Mouse (Mus musculus) midbrain, postnatal 0 days (tissue): ENCODE measurements at regions not wholly inside any gene's neighbourhood (a gene's known extent, or its start where the extent isn't known, plus 50 kb on each side); places are given as distances from the start of the nearest gene placed in this dataset.

Source experiments
- ATAC-seq: fragments of 200-750 bp; cut with Nextera tagmentation; 2 replicates; pipeline ENCODE4 v1.8.0; 2017; ENCODE audit warnings: moderate number of reproducible peaks, mild to moderate bottlenecking, moderate TSS enrichment, moderate library complexity; ENCODE audit not compliant: low FRiP score
- DNase-seq: peaks from one replicate; pipeline ENCODE4 v3.0.0-alpha.2; 2015; ENCODE audit warnings: low spot score
- H3K27ac ChIP-seq: fragments of 300-500 bp; sonication (generic); 2 replicates; pipeline ENCODE4 v1.5.1; 2014; ENCODE audit warnings: low read depth, mild to moderate bottlenecking, low read length, mixed read lengths
- H3K27me3 ChIP-seq: fragments of 300-500 bp; sonication (generic); 2 replicates; pipeline ENCODE4 v1.6.1; 2014; ENCODE audit warnings: low read length, control low read depth, mixed read lengths; ENCODE audit not compliant: insufficient read depth
- H3K36me3 ChIP-seq: fragments of 300-500 bp; sonication (generic); 2 replicates; pipeline ENCODE4 v1.6.1; 2014; ENCODE audit warnings: low read length, control low read depth, mixed read lengths; ENCODE audit not compliant: insufficient read depth
- H3K4me1 ChIP-seq: fragments of 300-500 bp; sonication (generic); 2 replicates; pipeline ENCODE4 v1.6.1; 2014; ENCODE audit warnings: mild to moderate bottlenecking, control low read depth, antibody characterized with exemption, low read length, mixed read lengths; ENCODE audit not compliant: insufficient read depth
- H3K4me2 ChIP-seq: fragments of 300-500 bp; sonication (generic); 2 replicates; pipeline ENCODE4 v1.6.1; 2014; ENCODE audit warnings: low read depth, mild to moderate bottlenecking, low read length, mixed read lengths; ENCODE audit not compliant: poor library complexity, severe bottlenecking
- H3K4me3 ChIP-seq: fragments of 300-500 bp; sonication (generic); 2 replicates; pipeline ENCODE4 v1.5.1; 2014; ENCODE audit warnings: low read depth, mild to moderate bottlenecking, low read length, moderate library complexity
- H3K9ac ChIP-seq: fragments of 300-500 bp; sonication (generic); replicated peaks from 2 replicates; pipeline ENCODE4 v1.6.1; 2014; ENCODE audit warnings: mild to moderate bottlenecking, low read length, moderate library complexity, mixed read lengths; ENCODE audit not compliant: poor library complexity, severe bottlenecking
- H3K9me3 ChIP-seq: fragments of 300-500 bp; sonication (generic); 2 replicates; pipeline ENCODE4 v1.6.1; 2016; ENCODE audit warnings: low read length, control low read depth
- CTCF ChIP-seq: IDR thresholded peaks from 2 replicates; pipeline ENCODE4 v1.5.1; 2016; ENCODE audit warnings: antibody characterized with exemption, mild to moderate bottlenecking
- WGBS: fragments of 180-500 bp; shearing (Covaris S2); extraction: QIAGEN DNeasy Blood & Tissue Kit; methylation state at CpG from one replicate; pipeline ENCODE4 v1.1.7; 2014; 5-methylcytosine and 5-hydroxymethylcytosine counted together

DNA sequence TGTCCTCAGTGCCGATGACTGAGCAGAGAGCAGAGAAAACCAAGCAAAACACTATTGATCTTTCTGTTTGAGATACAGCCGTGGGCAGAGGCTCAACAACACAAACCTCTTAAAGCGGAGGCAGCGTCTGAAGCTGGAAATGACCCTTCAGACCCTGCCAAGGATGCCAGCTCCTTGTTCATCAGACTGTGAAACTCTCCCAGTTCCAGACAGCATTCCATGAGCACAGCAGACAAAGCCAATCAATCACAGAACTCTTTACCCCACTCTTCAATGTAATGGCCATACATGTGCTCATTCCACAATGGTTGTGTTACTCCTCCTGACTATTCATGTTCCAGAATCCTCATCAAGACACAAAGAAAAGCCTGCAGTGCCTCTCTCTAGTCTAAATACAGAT, 73.5 kb downstream of the Tmem114 start:
- H3K36me3 ChIP-seq = no peaks in the 10 kb centered on the region
- H3K4me3 ChIP-seq = no peak overlapping the region
- no peak for TF ChIP-seq CTCF
- H3K27me3 ChIP-seq = no peaks in the 10 kb centered on the region
- DNase-seq (peak; percentile 44), ATAC-seq (no peak)
- no peaks in the 10 kb centered on the region for H3K9me3 ChIP-seq
- H3K9ac ChIP-seq = no peak overlapping the region
- WGBS = 54% methylated on average over 4 of the region's 4 CpGs
- no peak overlapping the region for H3K4me2 ChIP-seq
- no peak overlapping the region for H3K27ac ChIP-seq
- no peaks in the 10 kb centered on the region for H3K4me1 ChIP-seq

DNA sequence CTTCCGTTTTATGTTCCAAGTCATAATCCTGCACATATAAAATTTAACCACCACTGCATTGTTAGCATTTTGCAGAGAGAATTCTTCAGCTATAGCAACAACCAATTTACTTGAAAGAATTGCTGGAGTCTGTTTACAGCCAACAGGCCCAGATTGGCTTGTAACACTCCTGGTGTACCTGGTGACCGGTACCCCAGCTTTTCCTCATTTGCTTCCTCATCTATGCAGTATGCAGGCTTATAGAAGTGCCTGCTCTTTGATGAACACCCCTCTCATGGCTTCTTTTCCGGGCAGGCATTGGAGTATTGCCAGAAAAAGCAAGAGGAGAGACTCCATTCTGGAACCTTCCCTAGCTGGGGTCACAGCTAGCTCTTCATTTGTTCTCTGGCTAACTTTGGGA, 75.8 kb downstream of the Tmem114 start:
- no peak overlapping the region for H3K4me3 ChIP-seq
- H3K4me1 ChIP-seq = no peaks in the 10 kb centered on the region
- H3K4me2 ChIP-seq = no peak overlapping the region
- ATAC-seq (no peak), DNase-seq (no peak)
- H3K9me3 ChIP-seq = no peaks in the 10 kb centered on the region
- no peaks in the 10 kb centered on the region for H3K27me3 ChIP-seq
- WGBS = 68% methylated on average over 3 of the region's 3 CpGs
- H3K9ac ChIP-seq = no peak overlapping the region
- no peak for TF ChIP-seq CTCF
- H3K36me3 ChIP-seq = no peaks in the 10 kb centered on the region
- H3K27ac ChIP-seq = no peak overlapping the region

DNA sequence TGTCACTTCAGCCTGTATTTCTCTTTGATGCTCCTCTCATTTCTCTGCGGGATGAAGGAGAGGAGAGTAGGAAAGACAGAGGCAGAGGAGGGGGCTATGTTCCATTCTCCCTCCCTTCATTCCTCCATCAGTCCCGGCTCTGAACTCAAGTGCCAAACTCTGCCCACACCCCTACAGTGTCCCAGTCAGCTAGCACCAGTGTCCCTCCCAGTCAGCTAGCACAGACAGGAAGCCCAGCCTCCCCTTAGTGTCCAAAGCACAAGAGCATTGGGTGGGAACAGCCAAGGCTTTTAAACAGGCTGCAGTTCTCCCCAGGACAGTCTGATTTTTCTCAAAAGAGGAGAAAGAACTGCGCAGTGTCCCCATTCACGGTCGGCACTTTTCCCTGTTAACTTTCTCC, 76.3 kb downstream of the Tmem114 start:
- Histone ChIP-seq H3K9me3 (no peaks in the 10 kb centered on the region), H3K27ac (no peak overlapping the region), H3K27me3 (no peaks in the 10 kb centered on the region), H3K36me3 (no peaks in the 10 kb centered on the region), H3K4me2 (no peak overlapping the region), H3K4me1 (no peaks in the 10 kb centered on the region), H3K4me3 (no peak overlapping the region), H3K9ac (no peak overlapping the region)
- ATAC-seq (no peak), DNase-seq (no peak)
- no peak for TF ChIP-seq CTCF
- 57% methylated on average over 5 of the region's 5 CpGs for WGBS

DNA sequence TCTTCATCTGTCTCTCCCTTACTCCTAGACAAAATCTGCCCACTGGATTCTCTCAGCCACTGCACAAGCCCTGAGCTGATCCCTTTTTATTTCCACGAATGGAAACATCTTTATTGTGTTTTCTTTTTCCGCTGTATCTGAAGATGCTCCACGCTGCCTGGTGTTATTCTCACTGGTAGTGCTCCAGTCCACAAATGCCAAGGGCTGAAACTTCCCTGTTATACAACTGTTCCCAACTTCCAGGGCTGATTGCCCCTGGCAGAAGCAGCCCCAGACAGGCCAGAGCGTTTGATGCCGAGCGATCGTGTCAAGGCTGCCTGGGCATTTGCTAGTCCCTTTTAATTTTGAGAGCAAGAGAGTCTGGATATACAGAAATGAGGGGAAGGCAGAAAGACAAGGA, 79.7 kb downstream of the Tmem114 start:
- Histone ChIP-seq H3K4me2 (no peak overlapping the region), H3K27me3 (no peaks in the 10 kb centered on the region), H3K36me3 (no peaks in the 10 kb centered on the region), H3K9ac (no peak overlapping the region), H3K9me3 (no peaks in the 10 kb centered on the region), H3K4me1 (no peaks in the 10 kb centered on the region), H3K4me3 (no peak overlapping the region), H3K27ac (no peak overlapping the region)
- TF ChIP-seq CTCF = no peak
- DNase-seq (no peak), ATAC-seq (no peak)
- WGBS = 74% methylated on average over 7 of the region's 7 CpGs

DNA sequence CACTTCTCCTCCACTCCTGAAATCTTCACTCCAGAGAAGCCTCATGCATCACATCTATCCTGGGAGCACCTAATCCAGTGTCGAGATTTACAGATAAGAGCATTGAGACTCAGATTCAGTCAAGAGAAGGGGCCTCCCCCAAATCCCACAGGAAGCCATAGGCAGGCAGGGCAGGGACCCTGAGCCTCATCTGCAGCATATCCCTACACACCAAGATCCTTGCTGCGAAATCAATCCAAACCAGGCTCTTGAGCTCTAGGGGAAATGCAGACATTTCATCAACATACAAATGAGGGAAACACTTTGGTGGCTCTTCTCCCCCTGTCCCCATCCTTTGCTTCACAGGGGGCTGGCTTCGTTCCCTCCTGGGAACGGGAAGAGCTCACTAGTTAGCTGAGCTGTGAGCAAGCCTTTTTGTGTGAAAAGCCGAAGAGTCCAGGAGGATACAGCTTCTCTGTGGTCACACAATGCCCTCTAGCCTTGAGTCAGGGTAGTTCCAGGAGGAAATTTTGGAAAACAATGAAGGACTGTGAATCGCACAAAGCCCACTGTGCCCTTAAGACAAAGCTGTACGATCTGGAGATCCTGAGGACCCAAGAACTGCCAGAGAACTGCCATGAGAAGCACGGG, 91.7 kb downstream of the Tmem114 start:
- peak overlapping the region; percentile 13; the same call in 1 of the 2 replicates for H3K4me2 ChIP-seq
- H3K27me3 ChIP-seq = no peaks in the 10 kb centered on the region
- H3K36me3 ChIP-seq = no peaks in the 10 kb centered on the region
- H3K9ac ChIP-seq = no peak overlapping the region
- H3K4me3 ChIP-seq = no peak overlapping the region
- ATAC-seq (peak; percentile 62), DNase-seq (peak; percentile 89)
- H3K9me3 ChIP-seq = no peaks in the 10 kb centered on the region
- 15% methylated on average over 8 of the region's 8 CpGs for WGBS
- TF ChIP-seq CTCF = peak; percentile 89
- no peak overlapping the region for H3K27ac ChIP-seq
- H3K4me1 ChIP-seq = peaks cover 4% of the 10 kb centered on the region; the same call in 1 of the 2 replicates

DNA sequence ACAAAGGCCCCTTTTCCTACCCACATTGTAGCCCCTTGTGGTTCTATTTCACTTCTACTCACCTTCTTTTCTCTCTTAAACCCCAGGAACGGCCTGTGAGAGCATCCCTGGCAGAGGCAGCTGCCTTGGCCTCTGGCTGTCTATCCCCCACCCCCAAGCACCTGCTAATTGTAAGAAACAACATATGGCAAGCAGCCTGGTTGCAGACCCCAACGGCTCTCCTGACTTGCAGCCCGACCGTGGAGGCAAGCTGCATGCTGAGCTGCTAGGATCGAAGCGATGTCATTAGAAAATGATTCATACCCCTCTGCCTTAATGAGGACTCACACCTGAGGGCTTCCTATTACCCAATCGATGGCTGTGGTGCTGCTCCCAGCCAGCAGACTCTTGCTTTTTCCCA, 112.9 kb downstream of the Tmem114 start:
- Histone ChIP-seq H3K4me3 (no peak overlapping the region), H3K9ac (no peak overlapping the region), H3K27ac (no peak overlapping the region), H3K27me3 (no peaks in the 10 kb centered on the region), H3K9me3 (no peaks in the 10 kb centered on the region), H3K36me3 (no peaks in the 10 kb centered on the region), H3K4me2 (no peak overlapping the region), H3K4me1 (no peaks in the 10 kb centered on the region)
- 46% methylated on average over 7 of the region's 7 CpGs for WGBS
- TF ChIP-seq CTCF = no peak
- peak; percentile 51 for DNase-seq
- ATAC-seq = no peak
